Mouse (Mus musculus) T-helper 17 cell (primary cell): ENCODE measurements at regions not wholly inside any gene's neighbourhood (a gene's known extent, or its start where the extent isn't known, plus 50 kb on each side); places are given as distances from the start of the nearest gene placed in this dataset.
"Not testable (repeated sequence)": the region's sequence is repeated elsewhere in the genome, so short reads cannot be mapped to it uniquely, and the experiment has no call there.

Source experiments
- in situ Hi-C, 2 experiments: fragments of 300-600 bp; cut with MboI, MseI; formaldehyde crosslinking; loops; 1 replicate in 1 of 2; 2 replicates in 1 of 2; pipeline ENCODE4 v1.15.1; 2025; ENCODE audit warnings: high pct_unique_total_duplicates in 2 of 2

- in situ Hi-C loops, result no loop called here
These were observed 167.7 kb upstream of the Fam3c start for GRCm38 (mm10) chr6:22523582-22524234.

GRCm38 (mm10) chr6:22506871-22507270 is 150.8 kb upstream of the Fam3c start:
- in situ Hi-C loops, result loop anchor here in 1 of 2 experiments (5.0 kb wide), 1 partner anchor 360 kb away; no protein-coding TSS in a partner anchor

- in situ Hi-C loops, result loop anchor here in 1 of 2 experiments (10.0 kb wide), 1 partner anchor 383 kb away; no protein-coding TSS in a partner anchor
These were observed 141.3 kb upstream of the Fam3c start for GRCm38 (mm10) chr6:22497306-22497705.

- in situ Hi-C loops, result loop anchor here in 1 of 2 experiments (10.0 kb wide), 1 partner anchor 382 kb away; no protein-coding TSS in a partner anchor
These were observed 140.4 kb upstream of the Fam3c start for GRCm38 (mm10) chr6:22496471-22496870.

- in situ Hi-C loops, result loop anchor here (5.0 to 10.0 kb wide), 2 partner anchors 166 to 379 kb away; no protein-coding TSS in a partner anchor
These were observed 137.7 kb upstream of the Fam3c start for GRCm38 (mm10) chr6:22493632-22494260.

- in situ Hi-C loops, result loop anchor here (5.0 to 10.0 kb wide), 2 partner anchors 166 to 378 kb away; no protein-coding TSS in a partner anchor
These were observed 136.9 kb upstream of the Fam3c start for GRCm38 (mm10) chr6:22492896-22493295.

- in situ Hi-C loops, result loop anchor here (5.0 to 10.0 kb wide), 2 partner anchors 163 to 376 kb away; no protein-coding TSS in a partner anchor
These were observed 134.7 kb upstream of the Fam3c start for GRCm38 (mm10) chr6:22490762-22491161.

- in situ Hi-C loops, result loop anchor here in 1 of 2 experiments (5.0 kb wide), 1 partner anchor 95 kb away; no protein-coding TSS in a partner anchor
These were observed 131.4 kb upstream of the Fam3c start for GRCm38 (mm10) chr6:22487467-22487866.

- in situ Hi-C loops, result loop anchor here in 1 of 2 experiments (5.0 kb wide), 1 partner anchor 94 kb away; no protein-coding TSS in a partner anchor
These were observed 129.9 kb upstream of the Fam3c start for GRCm38 (mm10) chr6:22485828-22486518.

- in situ Hi-C loops, result not testable (repeated sequence)
These were observed 126.2 kb upstream of the Fam3c start for GRCm38 (mm10) chr6:22482257-22482656.

- in situ Hi-C loops, result no loop called here
These were observed 118.6 kb upstream of the Fam3c start for GRCm38 (mm10) chr6:22474604-22475003.

- in situ Hi-C loops, result no loop called here
These were observed 118.0 kb upstream of the Fam3c start for GRCm38 (mm10) chr6:22474011-22474410.

- in situ Hi-C loops, result not testable (repeated sequence)
These were observed 116.4 kb upstream of the Fam3c start for GRCm38 (mm10) chr6:22472400-22472799.

- in situ Hi-C loops, result no loop called here
These were observed 111.4 kb upstream of the Fam3c start for GRCm38 (mm10) chr6:22467334-22467993.

- in situ Hi-C loops, result no loop called here
These were observed 109.9 kb upstream of the Fam3c start for GRCm38 (mm10) chr6:22465926-22466325.

- in situ Hi-C loops, result no loop called here
These were observed 103.5 kb upstream of the Fam3c start for GRCm38 (mm10) chr6:22459440-22460016.

GRCm38 (mm10) chr6:22452203-22452602 is 96.2 kb upstream of the Fam3c start:
- in situ Hi-C loops, result no loop called here

GRCm38 (mm10) chr6:22450501-22450900 is 94.5 kb upstream of the Fam3c start:
- in situ Hi-C loops, result no loop called here

- in situ Hi-C loops, result loop anchor here in 1 of 2 experiments (10.0 kb wide), 1 partner anchor 924 kb away; no protein-coding TSS in a partner anchor
These were observed 92.9 kb upstream of the Fam3c start for GRCm38 (mm10) chr6:22448906-22449305.

- in situ Hi-C loops, result loop anchor here in 1 of 2 experiments (10.0 kb wide), 1 partner anchor 923 kb away; no protein-coding TSS in a partner anchor
These were observed 91.6 kb upstream of the Fam3c start for GRCm38 (mm10) chr6:22447636-22448035.
